Mouse (Mus musculus) liver, adult 2 months (tissue): ENCODE results near the gene Arhgap32.

Experiments
- CTCF ChIP-seq: fragments of 200-500 bp; IDR thresholded peaks from 2 replicates; pipeline ENCODE4 v1.5.1; 2011; ENCODE audit warnings: low read depth, low read length, control low read depth
- POLR2A ChIP-seq: fragments of 200-500 bp; IDR thresholded peaks from 2 replicates; pipeline ENCODE4 v1.6.1; 2011; ENCODE audit warnings: low read length, control low read depth; ENCODE audit not compliant: insufficient read depth; ENCODE audit errors: extremely low read depth

DNA sequence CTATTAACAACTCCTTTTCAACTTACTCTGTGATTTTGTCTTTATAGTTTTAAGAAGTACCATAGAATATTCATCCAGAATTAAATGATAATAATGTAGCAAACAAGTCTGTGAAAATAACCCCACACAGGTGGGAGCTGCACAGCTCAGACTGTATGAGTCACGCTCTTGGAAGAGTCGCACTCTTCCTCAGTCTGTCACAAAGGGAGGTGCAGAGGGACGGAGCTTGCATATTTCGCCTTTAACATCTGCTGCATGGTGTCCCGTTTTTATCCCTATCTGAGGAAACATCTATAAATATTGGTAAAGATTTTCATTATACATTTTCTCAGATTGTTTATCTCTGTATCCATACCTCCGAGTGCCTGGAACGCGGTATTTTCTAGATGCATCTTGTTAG is 91.2 kb downstream of the Arhgap32 start:
- no peak for TF ChIP-seq CTCF
- TF ChIP-seq POLR2A: no peak
